Mouse (Mus musculus) heart, embryonic 10.5 days (tissue): ENCODE measurements around the gene Stab1. TPM values are rescaled to one million over a fixed set of nuclear protein-coding genes. Genes with fewer than 3 reads are reported as not detected.
A peak's percentile ranks its signal among the peaks of the same experiment; 100 is the strongest.

Experiments used
- DNase-seq: peaks from one replicate; pipeline ENCODE4 v3.0.0-alpha.2; 2017; ENCODE audit warnings: low spot score
- H3K27ac ChIP-seq: fragments of 300-500 bp; sonication (generic); 2 replicates; pipeline ENCODE4 v1.5.1; 2016; ENCODE audit warnings: mild to moderate bottlenecking
- H3K27me3 ChIP-seq: fragments of 300-500 bp; sonication (generic); 2 replicates; pipeline ENCODE4 v1.6.1; 2016; ENCODE audit warnings: mild to moderate bottlenecking; ENCODE audit not compliant: poor library complexity, insufficient read depth, severe bottlenecking
- H3K36me3 ChIP-seq: fragments of 300-500 bp; sonication (generic); 2 replicates; pipeline ENCODE4 v1.6.1; 2016; ENCODE audit warnings: mild to moderate bottlenecking, moderate library complexity
- H3K4me1 ChIP-seq: fragments of 300-500 bp; sonication (generic); 2 replicates; pipeline ENCODE4 v1.6.1; 2016; ENCODE audit warnings: mild to moderate bottlenecking
- H3K4me3 ChIP-seq: fragments of 300-500 bp; sonication (generic); 2 replicates; pipeline ENCODE4 v1.5.1; 2016; ENCODE audit warnings: mild to moderate bottlenecking, moderate library complexity
- H3K9me3 ChIP-seq: fragments of 300-500 bp; sonication (generic); 2 replicates; pipeline ENCODE4 v1.6.1; 2016; ENCODE audit warnings: mild to moderate bottlenecking, moderate library complexity
- WGBS: fragments of 180-500 bp; shearing (Covaris S2); methylation state at CpG from one replicate; pipeline ENCODE4 v1.1.7; 2016; 5-methylcytosine and 5-hydroxymethylcytosine counted together
- polyA plus RNA-seq: library from polyadenylated mRNA; unstranded; fragments of >200 nt; fragmentation: Nextera tagmentation; extraction: Ambion mirVana; gene quantifications from 2 replicates; pipeline ENCODE4 v1.2.1, GENCODE M21; 2016

Stab1 gene
- polyA plus RNA-seq, 1 experiment from 2014 or later, result 28.9 TPM

GRCm38 (mm10) chr14:31205562-31206467, 37.4 kb upstream of the Stab1 start:
- 1% methylated on average over 39 of the region's 39 CpGs for WGBS
- no peaks in the 10 kb centered on the region for H3K9me3 ChIP-seq
- peaks cover 54% of the 10 kb centered on the region for H3K36me3 ChIP-seq
- no peak for DNase-seq
- peak overlapping the region; percentile 73 for H3K4me3 ChIP-seq
- H3K27me3 ChIP-seq, result no peaks in the 10 kb centered on the region
- H3K4me1 ChIP-seq, result peaks cover 46% of the 10 kb centered on the region
- peak overlapping the region; percentile 99 for H3K27ac ChIP-seq

- no peaks in the 10 kb centered on the region for H3K27me3 ChIP-seq
- peak overlapping the region; percentile 99 for H3K27ac ChIP-seq
- WGBS, result 14% methylated on average over 8 of the region's 8 CpGs
- no peaks in the 10 kb centered on the region for H3K9me3 ChIP-seq
- no peak for DNase-seq
- peaks cover 45% of the 10 kb centered on the region for H3K4me1 ChIP-seq
- peaks cover 55% of the 10 kb centered on the region for H3K36me3 ChIP-seq
- H3K4me3 ChIP-seq, result peak overlapping the region; percentile 73
Measured at GRCm38 (mm10) chr14:31205244-31205561, 36.8 kb upstream of the Stab1 start.

- H3K36me3 ChIP-seq, result peaks cover 55% of the 10 kb centered on the region
Measured at GRCm38 (mm10) chr14:31204844-31205243, 36.4 kb upstream of the Stab1 start.

DNA sequence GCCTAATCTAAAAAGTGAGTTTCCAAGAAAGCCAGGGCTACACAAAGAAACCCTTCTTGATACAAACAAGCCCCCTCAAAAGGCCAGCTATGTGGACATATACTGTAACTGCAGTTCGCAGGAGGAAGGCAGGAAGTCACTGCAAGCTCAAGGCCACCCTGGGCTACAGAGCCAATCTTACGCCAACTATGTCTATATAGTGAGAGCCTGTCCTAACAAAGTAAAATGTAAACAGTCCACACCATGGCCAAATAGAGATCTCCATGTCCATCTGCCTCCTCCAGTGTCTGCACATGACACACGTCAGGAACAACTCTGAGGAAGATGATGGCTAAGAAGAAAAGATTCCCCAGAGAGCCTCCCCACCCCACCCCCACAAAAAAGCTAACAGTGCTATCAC, 31.6 kb upstream of the Stab1 start:
- H3K27me3 ChIP-seq, result no peaks in the 10 kb centered on the region
- peaks cover 93% of the 10 kb centered on the region for H3K36me3 ChIP-seq
- H3K9me3 ChIP-seq, result no peaks in the 10 kb centered on the region
- no peak overlapping the region for H3K4me3 ChIP-seq
- 78% methylated on average over 3 of the region's 3 CpGs for WGBS
- no peak for DNase-seq
- no peak overlapping the region for H3K27ac ChIP-seq
- H3K4me1 ChIP-seq, result peaks cover 38% of the 10 kb centered on the region

More at GRCm38 (mm10) chr14:31204844-31205243, 36.4 kb upstream of the Stab1 start:
- Histone ChIP-seq H3K9me3 (no peaks in the 10 kb centered on the region), H3K27me3 (no peaks in the 10 kb centered on the region), H3K4me1 (peaks cover 41% of the 10 kb centered on the region), H3K4me3 (peak overlapping the region; percentile 73), H3K27ac (peak overlapping the region; percentile 99)
- WGBS, result 69% methylated on average over 4 of the region's 4 CpGs
- no peak for DNase-seq

GRCm38 (mm10) chr14:31199599-31199998, 31.2 kb upstream of the Stab1 start:
- no peak for DNase-seq
- Histone ChIP-seq H3K36me3 (peaks cover 98% of the 10 kb centered on the region), H3K27ac (no peak overlapping the region), H3K27me3 (no peaks in the 10 kb centered on the region), H3K9me3 (no peaks in the 10 kb centered on the region), H3K4me1 (peaks cover 37% of the 10 kb centered on the region), H3K4me3 (no peak overlapping the region)
- 95% methylated on average over 7 of the region's 7 CpGs for WGBS

GRCm38 (mm10) chr14:31197547-31198516, 29.4 kb upstream of the Stab1 start:
- WGBS, result 68% methylated on average over 16 of the region's 16 CpGs
- DNase-seq, result no peak
- peaks cover 31% of the 10 kb centered on the region for H3K4me1 ChIP-seq

DNA sequence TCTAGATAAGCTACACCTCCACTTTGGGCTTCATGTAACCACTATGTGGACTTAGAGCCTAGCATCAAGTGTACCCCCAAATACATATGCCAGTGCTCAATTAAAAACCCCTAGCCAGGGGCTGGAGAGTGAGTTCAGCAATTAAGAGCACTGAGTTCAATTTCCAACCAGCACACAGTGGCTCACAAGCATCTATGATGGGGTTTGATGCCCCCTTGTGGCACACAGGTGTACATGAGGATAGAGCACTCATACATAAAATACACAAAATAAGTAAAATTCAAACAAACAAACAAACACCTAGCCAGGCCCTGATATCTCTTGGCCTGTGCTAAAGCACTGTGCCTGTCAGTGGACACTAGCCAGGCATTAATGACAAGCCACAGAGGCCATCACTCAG, 27.5 kb upstream of the Stab1 start:
- Histone ChIP-seq H3K36me3 (peaks cover 98% of the 10 kb centered on the region), H3K4me1 (peaks cover 31% of the 10 kb centered on the region), H3K27ac (peak overlapping the region; percentile 69), H3K4me3 (no peak overlapping the region), H3K9me3 (no peaks in the 10 kb centered on the region), H3K27me3 (no peaks in the 10 kb centered on the region)
- DNase-seq, result no peak

More at GRCm38 (mm10) chr14:31197547-31198516, 29.4 kb upstream of the Stab1 start:
- Histone ChIP-seq H3K27me3 (no peaks in the 10 kb centered on the region), H3K4me3 (no peak overlapping the region), H3K9me3 (no peaks in the 10 kb centered on the region), H3K27ac (no peak overlapping the region), H3K36me3 (peaks cover 98% of the 10 kb centered on the region)

GRCm38 (mm10) chr14:31195521-31195920, 27.1 kb upstream of the Stab1 start:
- Histone ChIP-seq H3K9me3 (no peaks in the 10 kb centered on the region), H3K4me1 (peaks cover 30% of the 10 kb centered on the region), H3K27me3 (no peaks in the 10 kb centered on the region), H3K4me3 (no peak overlapping the region), H3K36me3 (peaks cover 98% of the 10 kb centered on the region), H3K27ac (peak overlapping the region; percentile 69)
- DNase-seq, result no peak
- 87% methylated on average over 4 of the region's 4 CpGs for WGBS

DNA sequence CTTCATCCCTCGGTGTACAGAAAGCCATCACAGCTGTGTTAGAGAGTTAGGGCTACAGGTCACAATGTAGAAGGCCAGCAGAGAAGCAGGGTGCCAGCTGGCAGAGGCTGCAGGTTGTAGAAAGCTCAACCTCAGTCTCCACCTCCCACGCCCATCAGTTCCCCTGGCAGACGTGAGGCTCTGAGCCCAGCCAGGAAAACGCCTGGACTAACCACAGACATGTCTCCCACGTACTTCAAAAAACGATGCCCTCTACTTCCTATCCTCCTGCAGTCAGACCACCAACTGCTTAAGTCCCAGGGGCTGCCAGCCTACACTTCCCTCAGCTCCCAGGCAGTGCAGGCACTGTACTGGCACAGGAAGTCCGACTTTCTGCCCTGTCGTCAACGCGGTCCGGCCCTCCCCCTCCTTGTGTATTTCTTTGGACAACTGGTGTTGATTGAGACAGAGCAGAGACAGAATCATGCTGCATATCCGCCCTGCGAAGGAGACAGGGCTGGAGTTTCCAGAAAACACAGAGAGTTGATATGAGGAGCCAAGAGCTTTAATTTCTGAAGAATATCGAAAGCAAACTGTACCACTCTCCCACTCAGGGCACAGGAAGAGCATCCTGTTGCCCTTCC, 26.6 kb upstream of the Stab1 start:
- Histone ChIP-seq H3K36me3 (peaks cover 98% of the 10 kb centered on the region), H3K4me1 (peaks cover 27% of the 10 kb centered on the region), H3K27ac (peak overlapping the region; percentile 69), H3K9me3 (no peaks in the 10 kb centered on the region), H3K4me3 (peak overlapping the region; percentile 13; the same call in 1 of the 2 replicates), H3K27me3 (no peaks in the 10 kb centered on the region)
- DNase-seq, result no peak
- WGBS, result 52% methylated on average over 14 of the region's 14 CpGs

DNA sequence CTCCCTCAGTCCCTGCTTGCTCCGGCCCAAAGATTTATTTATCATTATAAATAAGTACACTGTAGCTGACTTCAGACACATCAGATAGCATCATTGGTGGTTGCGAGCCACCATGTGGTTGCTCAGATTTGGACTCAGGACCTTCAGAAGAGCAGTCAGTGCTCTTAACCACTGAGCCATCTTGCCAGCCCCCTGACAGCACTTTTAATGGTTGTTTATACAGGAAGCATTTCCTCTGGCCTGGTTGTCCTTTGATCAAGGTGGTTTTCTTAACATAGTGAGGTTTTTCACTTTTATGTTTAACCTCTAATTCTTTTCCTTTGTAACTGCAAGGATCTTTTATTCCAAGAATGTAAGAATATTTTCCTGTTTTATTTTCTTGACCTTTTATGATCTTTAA, 26.0 kb upstream of the Stab1 start:
- no peak for DNase-seq
- Histone ChIP-seq H3K9me3 (no peaks in the 10 kb centered on the region), H3K27ac (no peak overlapping the region), H3K4me1 (peaks cover 31% of the 10 kb centered on the region), H3K27me3 (no peaks in the 10 kb centered on the region), H3K36me3 (peaks cover 98% of the 10 kb centered on the region), H3K4me3 (no peak overlapping the region)
- 88% methylated on average over 2 of the region's 2 CpGs for WGBS

GRCm38 (mm10) chr14:31193791-31194190, 25.4 kb upstream of the Stab1 start:
- no peaks in the 10 kb centered on the region for H3K27me3 ChIP-seq
- H3K36me3 ChIP-seq, result peaks cover 98% of the 10 kb centered on the region
- no peaks in the 10 kb centered on the region for H3K9me3 ChIP-seq
- DNase-seq, result no peak
- no peak overlapping the region for H3K4me3 ChIP-seq
- 90% methylated on average over 7 of the region's 7 CpGs for WGBS
- no peak overlapping the region for H3K27ac ChIP-seq
- H3K4me1 ChIP-seq, result peaks cover 37% of the 10 kb centered on the region

- Histone ChIP-seq H3K9me3 (no peaks in the 10 kb centered on the region), H3K4me3 (no peak overlapping the region), H3K27ac (no peak overlapping the region), H3K27me3 (no peaks in the 10 kb centered on the region), H3K4me1 (peaks cover 35% of the 10 kb centered on the region), H3K36me3 (peaks cover 98% of the 10 kb centered on the region)
- 62% methylated on average over 2 of the region's 2 CpGs for WGBS
- no peak for DNase-seq
Measured at GRCm38 (mm10) chr14:31191936-31192335, 23.5 kb upstream of the Stab1 start.
